Mouse (Mus musculus) 3T3-L1 (cell line): ENCODE data around the gene Tbx2.

Experiments
- DNase-seq: peaks from one replicate; pipeline ENCODE4 v3.0.0-alpha.2; 2015; ENCODE audit warnings: low read depth, low spot score

Tbx2 gene

GRCm38 (mm10) chr11:85832231-85832924 is at the start of gene Tbx2:
Tbx2 (plus strand) TSS chr11:85832551.
- DNase-seq, result no peak

GRCm38 (mm10) chr11:85786113-85786718 is 46.1 kb upstream of the Tbx2 start:
- DNase-seq, result peak; percentile 88

GRCm38 (mm10) chr11:85789750-85790149 is 42.6 kb upstream of the Tbx2 start:
- DNase-seq, result no peak

- DNase-seq, result no peak
These were observed 42.1 kb upstream of the Tbx2 start for GRCm38 (mm10) chr11:85790267-85790666.

- DNase-seq, result no peak
These were observed 41.1 kb upstream of the Tbx2 start for GRCm38 (mm10) chr11:85791212-85791611.

- no peak for DNase-seq
These were observed 39.7 kb upstream of the Tbx2 start for GRCm38 (mm10) chr11:85792534-85793215.

- no peak for DNase-seq
These were observed 32.9 kb upstream of the Tbx2 start for GRCm38 (mm10) chr11:85799456-85799855.

- no peak for DNase-seq
These were observed 32.5 kb upstream of the Tbx2 start for GRCm38 (mm10) chr11:85799856-85800255.

- no peak for DNase-seq
These were observed 32.0 kb upstream of the Tbx2 start for GRCm38 (mm10) chr11:85800380-85800779.

- no peak for DNase-seq
These were observed 28.3 kb upstream of the Tbx2 start for GRCm38 (mm10) chr11:85804048-85804447.

- no peak for DNase-seq
These were observed 26.6 kb upstream of the Tbx2 start for GRCm38 (mm10) chr11:85805779-85806178.

- no peak for DNase-seq
These were observed 25.0 kb upstream of the Tbx2 start for GRCm38 (mm10) chr11:85807353-85807752.

- DNase-seq, result no peak
These were observed 21.1 kb upstream of the Tbx2 start for GRCm38 (mm10) chr11:85811229-85811628.

GRCm38 (mm10) chr11:85811676-85812075 is 20.7 kb upstream of the Tbx2 start:
- DNase-seq, result no peak

- DNase-seq, result no peak
These were observed 20.0 kb upstream of the Tbx2 start for GRCm38 (mm10) chr11:85812201-85812966.

- DNase-seq, result no peak
These were observed 17.7 kb upstream of the Tbx2 start for GRCm38 (mm10) chr11:85814678-85815077.

- DNase-seq, result no peak
These were observed 15.9 kb upstream of the Tbx2 start for GRCm38 (mm10) chr11:85816471-85816870.

- DNase-seq, result no peak
These were observed 13.9 kb upstream of the Tbx2 start for GRCm38 (mm10) chr11:85818401-85818800.

GRCm38 (mm10) chr11:85820959-85821358 is 11.4 kb upstream of the Tbx2 start:
- DNase-seq, result no peak

- no peak for DNase-seq
These were observed 10.7 kb upstream of the Tbx2 start for GRCm38 (mm10) chr11:85821659-85822058.

GRCm38 (mm10) chr11:85823181-85823580 is 9.2 kb upstream of the Tbx2 start:
- peak; percentile 69 for DNase-seq

GRCm38 (mm10) chr11:85823794-85824193 is 8.6 kb upstream of the Tbx2 start:
- no peak for DNase-seq
